Mouse (Mus musculus) kidney, adult 2 months (tissue): ENCODE measurements at regions not wholly inside any gene's neighbourhood (a gene's known extent, or its start where the extent isn't known, plus 50 kb on each side); places are given as distances from the start of the nearest gene placed in this dataset.

ENCODE experiments used
- DNase-seq: peaks from one replicate; pipeline ENCODE4 v3.0.0; 2021
- H3K27ac ChIP-seq: fragments of 200-500 bp; 2 replicates; pipeline ENCODE4 v1.5.1; 2012; ENCODE audit warnings: low read depth, low read length, control low read depth, inconsistent platforms; ENCODE audit not compliant: insufficient read depth
- H3K27me3 ChIP-seq: fragments of 200-500 bp; replicated peaks from 2 replicates; pipeline ENCODE4 v1.6.1; 2012; ENCODE audit warnings: mild to moderate bottlenecking, moderate library complexity, low read length, inconsistent platforms; ENCODE audit not compliant: control insufficient read depth, insufficient read depth
- H3K36me3 ChIP-seq: fragments of 200-500 bp; 2 replicates; pipeline ENCODE4 v1.6.1; 2012; ENCODE audit warnings: mild to moderate bottlenecking, moderate library complexity, low read length, inconsistent platforms; ENCODE audit not compliant: control insufficient read depth, insufficient read depth
- H3K4me1 ChIP-seq: fragments of 200-500 bp; 2 replicates; pipeline ENCODE4 v1.6.1; 2011; ENCODE audit warnings: low read length; ENCODE audit not compliant: control insufficient read depth, insufficient read depth
- H3K4me3 ChIP-seq: fragments of 200-500 bp; 2 replicates; pipeline ENCODE4 v1.5.1; 2011; ENCODE audit warnings: mild to moderate bottlenecking, low read depth, low read length, control low read depth; ENCODE audit not compliant: insufficient read depth
- CTCF ChIP-seq: fragments of 200-500 bp; conservative IDR thresholded peaks from 2 replicates; pipeline ENCODE4 v1.5.1; 2011; ENCODE audit warnings: low read depth, mild to moderate bottlenecking, control low read depth, low read length, moderate library complexity, mixed read lengths; ENCODE audit not compliant: insufficient read depth, insufficient read length
- POLR2A ChIP-seq: fragments of 200-500 bp; IDR thresholded peaks from one replicate; pipeline ENCODE4 v1.6.1; 2011; ENCODE audit warnings: low read depth, low read length, control low read depth
- WGBS: fragments of 180-500 bp; shearing (Covaris S2); methylation state at CpG from one replicate; pipeline ENCODE4 v1.1.7; 2018; 5-methylcytosine and 5-hydroxymethylcytosine counted together

GRCm38 (mm10) chr10:84008923-84009322, 286.3 kb downstream of the 1500009L16Rik start:
- Histone ChIP-seq H3K27me3 (no peaks in the 10 kb centered on the region), H3K4me1 (no peaks in the 10 kb centered on the region), H3K4me3 (no peak overlapping the region), H3K27ac (no peak overlapping the region), H3K36me3 (no peaks in the 10 kb centered on the region)
- 94% methylated on average over 4 of the region's 4 CpGs for WGBS
- no peak for DNase-seq
- no peak for TF ChIP-seq CTCF
- TF ChIP-seq POLR2A = no peak

- no peak overlapping the region for H3K27ac ChIP-seq
- H3K36me3 ChIP-seq = no peaks in the 10 kb centered on the region
- H3K27me3 ChIP-seq = no peaks in the 10 kb centered on the region
- DNase-seq = peak; percentile 64
- 30% methylated on average over 9 of the region's 9 CpGs for whole genome bisulfite sequencing
- H3K4me3 ChIP-seq = no peak overlapping the region
- no peak for TF ChIP-seq POLR2A
- peak; percentile 73 for TF ChIP-seq CTCF
- H3K4me1 ChIP-seq = peaks cover 3% of the 10 kb centered on the region; the same call in 1 of the 2 replicates
Observed at GRCm38 (mm10) chr10:84019381-84019780, 296.7 kb downstream of the 1500009L16Rik start.

- Histone ChIP-seq H3K27ac (no peak overlapping the region), H3K36me3 (no peaks in the 10 kb centered on the region), H3K4me1 (peaks cover 3% of the 10 kb centered on the region; the same call in 1 of the 2 replicates), H3K27me3 (no peaks in the 10 kb centered on the region), H3K4me3 (no peak overlapping the region)
- WGBS = 47% methylated on average over 10 of the region's 10 CpGs
- peak; percentile 60 for DNase-seq
- peak; percentile 57 for TF ChIP-seq CTCF
- no peak for TF ChIP-seq POLR2A
Observed at GRCm38 (mm10) chr10:84020023-84020620, 297.5 kb downstream of the 1500009L16Rik start.

- Histone ChIP-seq H3K4me3 (no peak overlapping the region), H3K27ac (no peak overlapping the region), H3K27me3 (no peaks in the 10 kb centered on the region), H3K4me1 (peaks cover 3% of the 10 kb centered on the region; the same call in 1 of the 2 replicates), H3K36me3 (no peaks in the 10 kb centered on the region)
- no peak for DNase-seq
- TF ChIP-seq POLR2A = no peak
- no peak for TF ChIP-seq CTCF
- 80% methylated on average over 12 of the region's 12 CpGs for WGBS
Observed at GRCm38 (mm10) chr10:84021167-84022120, 298.8 kb downstream of the 1500009L16Rik start.

DNA sequence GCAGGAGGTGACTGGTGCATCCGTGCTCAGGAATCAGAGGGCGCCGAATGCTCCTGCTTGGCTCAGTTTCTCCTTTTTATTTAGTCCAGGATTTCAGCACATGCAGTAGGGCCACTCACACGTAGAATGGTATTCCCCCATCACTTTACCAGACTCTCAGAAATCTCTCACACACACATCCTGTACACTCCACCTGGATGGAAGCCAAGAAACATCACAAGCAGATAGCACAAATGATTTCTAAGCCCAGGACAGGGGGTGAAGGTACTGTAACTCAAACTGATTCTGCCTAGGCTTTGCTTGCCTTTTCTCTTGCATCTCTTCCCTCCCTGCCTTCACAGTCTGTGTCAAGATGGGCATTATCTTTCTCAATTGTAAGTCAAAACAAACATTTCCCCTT, 301.6 kb downstream of the 1500009L16Rik start:
- 0 out of 2 replicates have a peak overlapping the region, but pooled peaks have one; percentile 16 for H3K27ac ChIP-seq
- no peaks in the 10 kb centered on the region for H3K36me3 ChIP-seq
- H3K4me1 ChIP-seq = peaks cover 3% of the 10 kb centered on the region; the same call in 1 of the 2 replicates
- WGBS = 75% methylated on average over 4 of the region's 4 CpGs
- TF ChIP-seq CTCF (no peak), POLR2A (no peak)
- peak; percentile 65 for DNase-seq
- no peak overlapping the region for H3K4me3 ChIP-seq
- no peaks in the 10 kb centered on the region for H3K27me3 ChIP-seq

DNA sequence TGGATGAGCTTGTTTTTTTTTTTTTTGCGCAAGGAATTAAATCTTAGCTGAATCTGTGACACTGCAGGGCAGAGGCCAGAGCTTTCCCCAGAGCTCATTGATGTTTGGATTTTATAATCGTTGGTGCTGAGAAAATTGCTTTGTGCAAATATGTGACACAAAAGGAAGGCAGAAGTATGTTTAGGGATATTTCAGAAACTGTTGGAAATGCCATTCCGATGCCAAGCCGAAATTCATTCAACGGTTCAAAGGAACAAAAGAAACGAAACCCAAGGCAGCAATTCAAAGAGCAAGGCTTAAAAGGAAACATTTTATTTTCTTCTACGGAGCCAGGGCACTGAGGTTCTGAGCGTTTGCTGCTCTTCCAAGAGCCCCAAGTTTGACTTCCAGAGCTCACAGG, 302.2 kb downstream of the 1500009L16Rik start:
- Histone ChIP-seq H3K36me3 (no peaks in the 10 kb centered on the region), H3K27me3 (no peaks in the 10 kb centered on the region), H3K4me3 (no peak overlapping the region), H3K27ac (peak overlapping the region; percentile 62; the same call in 1 of the 2 replicates), H3K4me1 (peaks cover 3% of the 10 kb centered on the region; the same call in 1 of the 2 replicates)
- TF ChIP-seq POLR2A = no peak
- no peak for TF ChIP-seq CTCF
- WGBS = 53% methylated on average over 8 of the region's 8 CpGs
- DNase-seq = peak; percentile 69

DNA sequence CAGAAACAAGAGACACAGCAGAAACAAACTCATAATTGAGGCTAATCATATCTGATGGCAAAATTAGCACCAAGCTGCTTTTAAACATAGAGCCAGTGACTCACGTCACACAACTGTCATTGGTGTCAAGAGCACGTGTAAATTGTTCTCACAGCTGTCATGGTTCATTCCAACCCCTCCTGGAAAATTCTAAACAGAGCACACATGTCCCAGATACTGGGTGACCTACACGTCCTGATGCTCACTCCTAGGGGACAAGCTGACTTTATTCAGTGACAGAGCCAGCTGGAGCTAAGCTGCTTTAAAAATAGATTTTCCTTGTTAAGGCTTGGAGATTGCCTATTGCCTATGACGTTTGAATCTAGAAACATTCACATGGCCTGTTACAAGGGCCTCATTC, 304.1 kb downstream of the 1500009L16Rik start:
- Histone ChIP-seq H3K4me3 (no peak overlapping the region), H3K27ac (no peak overlapping the region), H3K27me3 (no peaks in the 10 kb centered on the region), H3K4me1 (peaks cover 3% of the 10 kb centered on the region; the same call in 1 of the 2 replicates), H3K36me3 (no peaks in the 10 kb centered on the region)
- 66% methylated on average over 4 of the region's 4 CpGs for WGBS
- TF ChIP-seq CTCF (no peak), POLR2A (no peak)
- no peak for DNase-seq
